Mouse (Mus musculus) brain, embryonic 14.5 days (tissue): ENCODE data around the gene Gm49378.

Experiments
- CTCF ChIP-seq: fragments of 200-500 bp; IDR thresholded peaks from 2 replicates; pipeline ENCODE4 v1.5.1; 2012; ENCODE audit warnings: inconsistent platforms, mild to moderate bottlenecking, moderate library complexity, borderline replicate concordance; ENCODE audit not compliant: insufficient read depth, insufficient read length; ENCODE audit errors: extremely low read depth
- POLR2A ChIP-seq: fragments of 200-500 bp; IDR thresholded peaks from 2 replicates; pipeline ENCODE4 v1.6.1; 2012; ENCODE audit warnings: mild to moderate bottlenecking, inconsistent platforms, borderline replicate concordance; ENCODE audit not compliant: poor library complexity, insufficient read depth, insufficient read length, severe bottlenecking; ENCODE audit errors: extremely low read depth

DNA sequence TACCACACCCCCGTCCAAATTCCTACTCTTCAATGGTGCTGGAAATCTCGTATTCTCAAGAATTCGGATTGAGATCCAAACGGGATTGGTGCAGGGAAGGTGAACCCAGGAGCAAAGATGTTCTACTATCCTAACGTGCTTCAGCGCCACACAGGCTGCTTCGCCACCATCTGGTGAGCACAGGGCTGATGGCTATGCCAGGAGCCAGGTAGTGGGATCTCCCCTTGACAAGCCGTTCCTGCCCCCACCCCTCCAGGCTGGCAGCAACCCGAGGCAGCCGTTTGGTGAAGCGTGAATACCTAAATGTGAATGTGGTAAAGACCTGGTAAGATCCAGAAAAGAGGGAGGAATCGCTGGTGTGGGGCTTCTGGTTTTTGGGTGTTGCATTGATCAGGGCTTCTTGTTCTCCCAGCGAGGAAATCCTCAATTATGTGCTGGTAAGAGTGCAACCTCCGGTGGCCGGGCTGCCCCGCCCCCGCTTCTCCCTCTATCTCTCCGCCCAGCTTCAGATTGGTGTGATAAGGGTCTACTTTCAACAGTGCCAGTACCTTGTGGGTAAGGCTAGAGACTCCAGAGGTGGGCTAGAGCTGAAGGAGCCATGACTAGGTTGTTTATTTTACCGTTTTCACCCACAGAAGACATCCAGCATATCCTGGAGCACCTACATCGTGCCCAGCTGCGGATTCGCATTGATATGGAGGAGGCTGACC is 19.1 kb downstream of the Gm49378 start:
- TF ChIP-seq CTCF (no peak), POLR2A (no peak)
